Mouse (Mus musculus): ENCODE measurements at regions not wholly inside any gene's neighbourhood (a gene's known extent, or its start where the extent isn't known, plus 50 kb on each side); places are given as distances from the start of the nearest gene placed in this dataset.

- no peak for ATAC-seq (ENCODE audit: extremely low read depth, insufficient number of reproducible peaks, low FRiP score, poor library complexity, severe bottlenecking)
- H3K4me3 ChIP-seq (ENCODE audit: low read depth, low read length) = no peak overlapping the region
- TF ChIP-seq POLR2AphosphoS5 (IDR thresholded peaks at IDR 0.05; ENCODE audit: insufficient replicate concordance, low read depth, low read length) = no peak
- TF ChIP-seq CTCF (IDR thresholded peaks at IDR 0.05; ENCODE audit: low read depth, low read length) = no peak
- no peak for TF ChIP-seq GATA1 (IDR thresholded peaks at IDR 0.05; ENCODE audit: borderline replicate concordance, low read length)
These were observed 221.2 kb upstream of the 4931429L15Rik start for GRCm38 (mm10) chr9:46541001-46541400.

GRCm38 (mm10) chr9:46538616-46539015, 218.8 kb upstream of the 4931429L15Rik start:
- Histone ChIP-seq H3K9me3 (replicated peaks) (peaks cover 3% of the 10 kb centered on the region; the same call in 1 of the 2 replicates), H3K4me3 (ENCODE audit: low read depth, low read length) (no peak overlapping the region), H3K36me3 (replicated peaks) (no peaks in the 10 kb centered on the region), H3K27me3 (ENCODE audit: insufficient read depth, low read length) (no peaks in the 10 kb centered on the region), H3K4me1 (ENCODE audit: insufficient read depth, low read depth, low read length) (no peaks in the 10 kb centered on the region)
- no peak for ATAC-seq (ENCODE audit: extremely low read depth, insufficient number of reproducible peaks, low FRiP score, poor library complexity, severe bottlenecking)
- no peak for DNase-seq (ENCODE audit: low spot score)
- TF ChIP-seq POLR2AphosphoS5 (IDR thresholded peaks at IDR 0.05; ENCODE audit: insufficient replicate concordance, low read depth, low read length) = no peak
- TF ChIP-seq CTCF (IDR thresholded peaks at IDR 0.05; ENCODE audit: low read depth, low read length) = no peak
- no peak for TF ChIP-seq GATA2 (IDR thresholded peaks at IDR 0.05; ENCODE audit: borderline replicate concordance, low read depth, low read length)
- TF ChIP-seq GATA1 (IDR thresholded peaks at IDR 0.05; ENCODE audit: borderline replicate concordance, low read length) = no peak
- no peak for TF ChIP-seq TAL1 (conservative IDR thresholded peaks at IDR 0.05; ENCODE audit: low read depth, low read length)

More at GRCm38 (mm10) chr9:46541001-46541400, 221.2 kb upstream of the 4931429L15Rik start:
- Histone ChIP-seq H3K27me3 (ENCODE audit: insufficient read depth, low read length) (no peaks in the 10 kb centered on the region), H3K36me3 (replicated peaks) (no peaks in the 10 kb centered on the region), H3K9me3 (replicated peaks) (peaks cover 3% of the 10 kb centered on the region; the same call in 1 of the 2 replicates), H3K4me1 (ENCODE audit: insufficient read depth, low read depth, low read length) (no peaks in the 10 kb centered on the region)
- no peak for DNase-seq (ENCODE audit: low spot score)

GRCm38 (mm10) chr9:46516401-46517130, 196.8 kb upstream of the 4931429L15Rik start:
- ATAC-seq (ENCODE audit: extremely low read depth, insufficient number of reproducible peaks, low FRiP score, poor library complexity, severe bottlenecking) (no peak), DNase-seq (ENCODE audit: low spot score) (no peak)
- Histone ChIP-seq H3K27me3 (ENCODE audit: insufficient read depth, low read length) (no peaks in the 10 kb centered on the region), H3K4me1 (ENCODE audit: insufficient read depth, low read depth, low read length) (no peaks in the 10 kb centered on the region), H3K9me3 (replicated peaks) (peaks cover 35% of the 10 kb centered on the region), H3K4me3 (ENCODE audit: low read depth, low read length) (no peak overlapping the region), H3K36me3 (replicated peaks) (no peaks in the 10 kb centered on the region)
- TF ChIP-seq CTCF (IDR thresholded peaks at IDR 0.05; ENCODE audit: low read depth, low read length) = no peak
- TF ChIP-seq GATA1 (IDR thresholded peaks at IDR 0.05; ENCODE audit: borderline replicate concordance, low read length) = no peak
- TF ChIP-seq TAL1 (conservative IDR thresholded peaks at IDR 0.05; ENCODE audit: low read depth, low read length) = no peak
- TF ChIP-seq GATA2 (IDR thresholded peaks at IDR 0.05; ENCODE audit: borderline replicate concordance, low read depth, low read length) = no peak
- TF ChIP-seq POLR2AphosphoS5 (IDR thresholded peaks at IDR 0.05; ENCODE audit: insufficient replicate concordance, low read depth, low read length) = no peak

GRCm38 (mm10) chr9:46512276-46513051, 192.7 kb upstream of the 4931429L15Rik start:
- no peak for DNase-seq (ENCODE audit: low spot score)
- H3K9me3 ChIP-seq (replicated peaks) = peaks cover 23% of the 10 kb centered on the region
- H3K4me1 ChIP-seq (ENCODE audit: insufficient read depth, low read depth, low read length) = no peaks in the 10 kb centered on the region
- no peak for ATAC-seq (ENCODE audit: extremely low read depth, insufficient number of reproducible peaks, low FRiP score, poor library complexity, severe bottlenecking)
- no peak for TF ChIP-seq TAL1 (conservative IDR thresholded peaks at IDR 0.05; ENCODE audit: low read depth, low read length)
- TF ChIP-seq POLR2AphosphoS5 (IDR thresholded peaks at IDR 0.05; ENCODE audit: insufficient replicate concordance, low read depth, low read length) = no peak
- TF ChIP-seq CTCF (IDR thresholded peaks at IDR 0.05; ENCODE audit: low read depth, low read length) = no peak
- no peak for TF ChIP-seq GATA2 (IDR thresholded peaks at IDR 0.05; ENCODE audit: borderline replicate concordance, low read depth, low read length)
- TF ChIP-seq GATA1 (IDR thresholded peaks at IDR 0.05; ENCODE audit: borderline replicate concordance, low read length) = no peak
- H3K4me3 ChIP-seq (ENCODE audit: low read depth, low read length) = no peak overlapping the region
- H3K27me3 ChIP-seq (ENCODE audit: insufficient read depth, low read length) = no peaks in the 10 kb centered on the region; the same call in 1 of the 2 replicates
- H3K36me3 ChIP-seq (replicated peaks) = no peaks in the 10 kb centered on the region

GRCm38 (mm10) chr9:46511307-46511706, 191.5 kb upstream of the 4931429L15Rik start:
- Histone ChIP-seq H3K4me1 (ENCODE audit: insufficient read depth, low read depth, low read length) (no peaks in the 10 kb centered on the region), H3K9me3 (replicated peaks) (peaks cover 21% of the 10 kb centered on the region), H3K36me3 (replicated peaks) (no peaks in the 10 kb centered on the region), H3K4me3 (ENCODE audit: low read depth, low read length) (no peak overlapping the region), H3K27me3 (ENCODE audit: insufficient read depth, low read length) (no peaks in the 10 kb centered on the region; the same call in 1 of the 2 replicates)
- no peak for DNase-seq (ENCODE audit: low spot score)
- TF ChIP-seq GATA2 (IDR thresholded peaks at IDR 0.05; ENCODE audit: borderline replicate concordance, low read depth, low read length) (no peak), CTCF (IDR thresholded peaks at IDR 0.05; ENCODE audit: low read depth, low read length) (no peak), TAL1 (conservative IDR thresholded peaks at IDR 0.05; ENCODE audit: low read depth, low read length) (no peak), GATA1 (IDR thresholded peaks at IDR 0.05; ENCODE audit: borderline replicate concordance, low read length) (no peak), POLR2AphosphoS5 (IDR thresholded peaks at IDR 0.05; ENCODE audit: insufficient replicate concordance, low read depth, low read length) (no peak)
- ATAC-seq (ENCODE audit: extremely low read depth, insufficient number of reproducible peaks, low FRiP score, poor library complexity, severe bottlenecking) = no peak

- DNase-seq (ENCODE audit: low spot score) (no peak), ATAC-seq (ENCODE audit: extremely low read depth, insufficient number of reproducible peaks, low FRiP score, poor library complexity, severe bottlenecking) (no peak)
- Histone ChIP-seq H3K36me3 (replicated peaks) (no peaks in the 10 kb centered on the region), H3K4me1 (ENCODE audit: insufficient read depth, low read depth, low read length) (no peaks in the 10 kb centered on the region), H3K27me3 (ENCODE audit: insufficient read depth, low read length) (no peaks in the 10 kb centered on the region; the same call in 1 of the 2 replicates), H3K9me3 (replicated peaks) (peaks cover 20% of the 10 kb centered on the region), H3K4me3 (ENCODE audit: low read depth, low read length) (no peak overlapping the region)
- no peak for TF ChIP-seq GATA2 (IDR thresholded peaks at IDR 0.05; ENCODE audit: borderline replicate concordance, low read depth, low read length)
- TF ChIP-seq CTCF (IDR thresholded peaks at IDR 0.05; ENCODE audit: low read depth, low read length) = no peak
- no peak for TF ChIP-seq TAL1 (conservative IDR thresholded peaks at IDR 0.05; ENCODE audit: low read depth, low read length)
- no peak for TF ChIP-seq POLR2AphosphoS5 (IDR thresholded peaks at IDR 0.05; ENCODE audit: insufficient replicate concordance, low read depth, low read length)
- no peak for TF ChIP-seq GATA1 (IDR thresholded peaks at IDR 0.05; ENCODE audit: borderline replicate concordance, low read length)
These were observed 190.1 kb upstream of the 4931429L15Rik start for GRCm38 (mm10) chr9:46509896-46510295.
